Mouse (Mus musculus): ENCODE data around the gene Gm8797. TPM values are rescaled to one million over a fixed set of nuclear protein-coding genes. Genes with fewer than 3 reads are reported as not detected.
A peak's percentile ranks its signal among the peaks of the same experiment; 100 is the strongest.
"Not testable (repeated sequence)": the region's sequence is repeated elsewhere in the genome, so short reads cannot be mapped to it uniquely, and the experiment has no call there.

Gm8797 gene
- 10 to 100 TPM in 1 of 2 experiments, 1 to 10 TPM in 1; 5.0 to 14.6 TPM for total RNA-seq (2021)
- polyA plus RNA-seq (2012; rRNA removed): 0.29 and 0.86 TPM in 2 replicates
- long read RNA-seq, transcript Gm8797-201 (1 exons, 490 nt): major isoform, 7 of 7 reads
- long read RNA-seq, partial matches to known transcripts: 0 of 7 reads
- long read RNA-seq, other reads (novel, unspliced or antisense): 0 of 7 reads

DNA sequence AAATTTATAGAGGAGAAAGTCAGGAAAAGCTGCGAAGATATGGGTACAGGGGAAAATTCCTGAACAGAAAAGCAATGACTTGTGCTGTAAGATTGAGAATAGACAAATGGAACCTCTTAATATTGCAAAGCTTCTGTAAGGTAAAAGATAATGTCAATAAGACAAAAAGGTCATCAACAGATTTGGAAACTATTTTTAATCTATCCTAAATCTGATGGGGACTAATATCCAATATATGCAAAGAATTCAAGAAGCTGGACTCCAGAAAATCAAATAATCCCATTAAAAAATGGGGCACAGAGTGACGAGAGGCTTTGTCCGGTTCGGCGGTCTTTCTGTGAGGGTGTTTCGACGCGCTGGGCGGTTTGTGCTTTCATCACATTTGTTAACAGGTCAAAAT, at the start of gene Gm8797:
Gene Gm8797, plus strand, starts transcription at position 301 of the 400 bp plus-strand sequence.
- DNase-seq: not testable (repeated sequence)

DNA sequence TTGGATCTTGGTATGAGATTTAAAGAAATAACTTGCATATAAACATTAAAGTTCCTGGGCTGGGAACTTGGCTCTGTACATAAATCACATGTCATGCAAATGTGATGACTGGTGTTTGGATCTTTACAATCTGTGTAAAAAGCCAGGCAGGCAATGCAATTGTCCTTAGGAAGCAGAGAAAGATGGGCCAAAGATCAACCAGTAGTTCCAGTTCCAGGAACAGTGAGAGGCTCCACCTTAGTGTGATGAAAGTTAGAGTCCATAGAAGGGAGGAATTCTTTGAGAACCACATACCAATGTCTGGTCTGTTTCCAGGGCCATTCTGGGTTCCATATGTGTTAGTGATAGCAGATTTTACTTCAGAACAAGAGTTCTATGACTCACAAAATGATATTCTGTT, 36.1 kb upstream of the Gm8797 start:
- DNase-seq: no peak

DNA sequence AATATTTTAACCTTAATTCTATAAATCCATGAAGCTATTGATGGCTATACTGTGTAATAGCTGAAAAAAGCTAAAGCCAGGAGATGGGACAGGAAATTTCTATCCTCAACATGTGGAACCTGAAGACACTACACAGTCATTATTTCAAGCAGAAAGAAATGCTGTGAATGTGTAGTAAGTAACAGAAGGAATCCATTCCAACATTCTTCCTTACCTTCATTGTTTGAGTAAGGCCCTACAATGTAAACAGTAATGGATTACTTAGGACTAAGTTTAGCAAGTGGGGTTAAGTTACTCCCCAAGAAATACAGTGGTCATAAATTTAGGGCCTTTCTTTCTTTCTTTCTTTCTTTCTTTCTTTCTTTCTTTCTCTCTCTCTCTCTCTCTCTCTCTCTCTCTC, 17.7 kb upstream of the Gm8797 start:
- DNase-seq: no peak

DNA sequence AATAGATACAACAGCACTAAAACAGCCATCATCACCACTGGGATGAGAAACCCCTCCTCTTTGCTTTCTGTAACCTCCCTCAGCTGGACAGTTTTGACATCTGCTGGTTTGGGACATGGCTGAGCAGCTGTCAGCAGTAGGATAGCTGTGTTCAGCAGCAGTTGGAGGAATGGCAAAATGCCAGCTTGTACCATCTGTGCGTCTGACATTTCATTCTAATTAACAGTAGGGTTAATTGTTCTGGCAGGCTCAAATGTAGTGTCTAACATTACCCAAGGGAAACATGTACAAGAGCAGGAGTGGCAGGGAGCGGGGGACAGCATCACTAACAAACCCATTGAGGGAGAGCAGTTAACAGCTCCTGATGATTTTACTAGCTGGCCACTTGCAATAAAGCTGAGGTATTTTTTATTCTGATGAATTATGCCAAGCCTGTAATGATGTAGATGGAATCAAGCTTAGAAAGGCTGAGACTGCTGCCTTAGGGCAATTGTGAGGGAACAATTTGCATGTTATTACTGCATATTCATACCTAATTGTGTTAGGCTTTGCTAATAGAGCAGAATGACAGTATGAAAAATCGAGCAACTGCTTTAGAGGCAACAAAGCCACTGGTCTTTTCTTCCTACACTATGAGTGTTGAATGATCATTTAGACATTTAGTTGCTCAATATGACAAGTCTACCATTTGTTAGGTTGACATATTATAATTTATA, 4.3 kb downstream of the Gm8797 start:
- peak; percentile 1 for DNase-seq

DNA sequence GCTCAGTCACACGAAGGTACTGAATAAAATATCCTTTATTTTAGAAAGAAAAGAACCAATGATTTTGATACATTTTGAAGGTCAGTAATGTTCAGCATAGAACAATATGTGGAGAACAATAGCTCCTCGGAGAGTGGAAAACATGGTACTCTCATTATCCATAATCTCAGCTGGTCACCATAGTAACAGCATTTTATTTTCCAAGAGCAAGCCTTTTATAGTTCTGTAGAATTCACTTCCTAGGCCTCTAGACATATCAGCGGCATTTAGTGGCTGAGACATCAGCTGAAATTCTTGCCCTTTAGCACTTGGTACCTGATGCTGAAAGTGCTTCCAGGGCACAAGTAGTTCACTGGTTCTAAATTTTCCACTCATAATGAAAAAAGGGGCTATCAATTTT, 15.7 kb downstream of the Gm8797 start:
- no peak for DNase-seq

DNA sequence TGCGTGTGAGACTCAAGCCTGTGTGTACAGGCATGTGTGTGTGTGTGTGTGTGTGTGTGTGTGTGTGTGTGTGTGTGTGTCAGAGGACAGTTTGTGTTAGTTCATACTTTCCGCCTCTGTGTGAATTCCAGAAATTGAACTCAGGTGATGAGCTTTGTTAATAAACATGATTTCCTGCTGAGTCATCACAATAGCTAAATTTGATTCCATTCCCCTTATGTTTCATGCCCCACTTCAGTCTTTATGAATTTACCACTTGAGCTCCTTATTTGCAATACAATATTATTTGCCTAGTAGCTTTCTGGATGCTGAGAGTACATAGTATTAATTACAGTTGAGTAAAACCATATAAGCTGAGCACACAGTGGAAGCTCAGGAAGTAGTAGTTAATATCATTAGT, 26.3 kb downstream of the Gm8797 start:
- no peak for DNase-seq

Data from adrenal gland, adult 2 months (tissue).